Mouse (Mus musculus) B cell, adult 62 days (primary cell): Measurements from ENCODE around the gene Sel1l3. TPM values are rescaled to one million over a fixed set of nuclear protein-coding genes. Genes with fewer than 3 reads are reported as not detected.

Source experiments
- total RNA-seq: library from RNA; stranded (reverse); gene quantifications from 4 replicates; pipeline ENCODE4 v1.2.4, GENCODE M21; 2023

Sel1l3 gene
- 0.79 to 1.3 TPM (median 0.96 TPM) in 4 replicates for total RNA-seq

DNA sequence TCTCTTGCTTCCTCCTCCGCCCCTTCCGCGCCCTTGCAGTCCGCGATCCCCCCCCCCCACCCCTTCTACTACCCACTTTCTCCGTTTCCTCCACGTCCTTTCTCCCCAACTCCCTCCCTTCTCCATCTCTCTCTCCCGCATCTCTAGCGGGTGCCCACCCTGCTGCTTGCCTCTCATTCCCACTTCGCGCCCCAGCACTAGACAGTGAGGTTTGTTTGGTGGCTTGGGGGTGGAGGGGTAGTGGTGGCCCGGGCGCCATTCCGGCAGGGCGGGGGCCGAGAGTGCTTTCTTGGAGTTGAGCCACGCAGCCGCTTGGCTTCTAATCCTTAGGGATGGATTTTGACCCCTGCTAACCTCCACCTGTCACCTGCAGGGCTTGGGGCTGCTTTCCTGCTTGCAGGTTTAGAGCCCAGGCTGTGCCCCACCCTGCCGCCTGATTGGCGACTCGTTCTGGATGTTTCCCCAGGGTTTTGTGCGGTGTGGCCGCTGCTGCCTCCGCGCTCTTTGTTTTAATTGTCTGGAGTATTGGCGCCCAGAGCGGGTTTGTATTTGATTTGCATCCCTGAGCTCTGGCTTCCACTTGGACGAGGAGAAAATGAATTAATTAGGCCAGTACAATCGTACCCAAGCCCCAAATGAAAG lies at the start of gene Sel1l3:
Sel1l3 (minus strand) TSS at position 217 of the 642 bp plus-strand sequence.

Other genes starting within 250 kb of the Sel1l3 start
- gene Slc34a2, start 175.8 kb downstream of the Sel1l3 start, total RNA-seq = not detected in 4 replicates
- gene Smim20, start 53.2 kb upstream of the Sel1l3 start, total RNA-seq = 44.2 to 48.0 TPM (median 46.7 TPM) in 4 replicates